Mouse (Mus musculus): ENCODE data around the gene Cenpl. TPM values are rescaled to one million over a fixed set of nuclear protein-coding genes. Genes with fewer than 3 reads are reported as not detected.
A peak's percentile ranks its signal among the peaks of the same experiment; 100 is the strongest.
"Not testable (repeated sequence)": the region's sequence is repeated elsewhere in the genome, so short reads cannot be mapped to it uniquely, and the experiment has no call there.

Gene Cenpl
- 21.0 and 26.1 TPM in 2 replicates for polyA plus RNA-seq (2015; fragmentation: Nextera tagmentation; extraction: Ambion mirVana)

GRCm38 (mm10) chr1:161070352-161071271, at the start of gene Cenpl, which contains the start of gene Dars2:
Gene Cenpl (plus strand): TSS chr1:161070713.
Gene Dars2 (minus strand): TSS chr1:161070658.
- H3K9me3 ChIP-seq (ENCODE audit: control insufficient read depth, low read length): no peaks in the 10 kb centered on the region
- H3K4me2 ChIP-seq (ENCODE audit: low read depth, low read length): peak within 1 kb of the TSS; percentile 82
- H3K9ac ChIP-seq (ENCODE audit: low read depth, low read length): peak within 1 kb of the TSS; percentile 85
- H3K36me3 ChIP-seq (ENCODE audit: control insufficient read depth, insufficient read depth, low read length): no peaks in the 10 kb centered on the region
- peaks cover 25% of the 10 kb centered on the region for H3K4me1 ChIP-seq (ENCODE audit: control insufficient read depth, insufficient read depth, low read length)
- H3K4me3 ChIP-seq (ENCODE audit: low read length): peak within 1 kb of the TSS; percentile 80
- no peaks in the 10 kb centered on the region for H3K27me3 ChIP-seq (replicated peaks; ENCODE audit: control insufficient read depth, insufficient read depth, low read length)
- peak within 1 kb of the TSS; percentile 76 for H3K27ac ChIP-seq (ENCODE audit: low read length)
- ATAC-seq: peak; percentile 96
- WGBS: under 1% methylated on average over 57 of the region's 57 CpGs

GRCm38 (mm10) chr1:161025410-161026210, 44.9 kb upstream of the Cenpl start:
- Histone ChIP-seq H3K36me3 (ENCODE audit: control insufficient read depth, insufficient read depth, low read length) (no peaks in the 10 kb centered on the region), H3K4me1 (ENCODE audit: control insufficient read depth, insufficient read depth, low read length) (no peaks in the 10 kb centered on the region), H3K4me3 (ENCODE audit: low read length) (no peak overlapping the region), H3K4me2 (ENCODE audit: low read depth, low read length) (no peak overlapping the region), H3K27ac (ENCODE audit: low read length) (no peak overlapping the region), H3K9ac (ENCODE audit: low read depth, low read length) (no peak overlapping the region), H3K9me3 (ENCODE audit: control insufficient read depth, low read length) (no peaks in the 10 kb centered on the region), H3K27me3 (replicated peaks; ENCODE audit: control insufficient read depth, insufficient read depth, low read length) (no peaks in the 10 kb centered on the region)
- WGBS: 73% methylated on average over 5 of the region's 5 CpGs
- ATAC-seq: peak; percentile 53

DNA sequence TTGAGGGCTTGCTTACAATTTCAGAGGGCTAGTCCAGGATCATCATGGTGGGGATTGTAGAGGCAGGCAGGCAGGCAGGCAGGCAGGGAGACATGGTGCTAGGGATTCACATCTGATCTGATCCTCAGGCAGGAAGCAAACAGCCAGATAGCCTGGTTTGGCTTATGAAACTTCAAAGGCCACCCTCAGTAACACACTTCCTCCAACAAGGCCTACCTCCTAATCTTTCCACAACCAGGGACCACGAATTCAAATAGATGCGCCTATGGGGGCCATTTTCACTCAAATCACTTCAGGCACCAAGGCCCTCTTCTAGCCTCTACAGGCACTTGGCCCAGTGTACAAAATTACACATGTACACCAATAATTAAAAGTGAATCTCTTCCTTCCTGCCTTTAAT, 43.3 kb upstream of the Cenpl start:
- no peaks in the 10 kb centered on the region for H3K27me3 ChIP-seq (replicated peaks; ENCODE audit: control insufficient read depth, insufficient read depth, low read length)
- no peak overlapping the region for H3K4me3 ChIP-seq (ENCODE audit: low read length)
- H3K4me2 ChIP-seq (ENCODE audit: low read depth, low read length): no peak overlapping the region
- no peaks in the 10 kb centered on the region for H3K4me1 ChIP-seq (ENCODE audit: control insufficient read depth, insufficient read depth, low read length)
- no peak overlapping the region for H3K9ac ChIP-seq (ENCODE audit: low read depth, low read length)
- peaks cover 5% of the 10 kb centered on the region; the same call in 1 of the 2 replicates for H3K36me3 ChIP-seq (ENCODE audit: control insufficient read depth, insufficient read depth, low read length)
- no peaks in the 10 kb centered on the region for H3K9me3 ChIP-seq (ENCODE audit: control insufficient read depth, low read length)
- 95% methylated on average over 2 of the region's 2 CpGs for WGBS
- no peak overlapping the region for H3K27ac ChIP-seq (ENCODE audit: low read length)
- ATAC-seq: no peak

DNA sequence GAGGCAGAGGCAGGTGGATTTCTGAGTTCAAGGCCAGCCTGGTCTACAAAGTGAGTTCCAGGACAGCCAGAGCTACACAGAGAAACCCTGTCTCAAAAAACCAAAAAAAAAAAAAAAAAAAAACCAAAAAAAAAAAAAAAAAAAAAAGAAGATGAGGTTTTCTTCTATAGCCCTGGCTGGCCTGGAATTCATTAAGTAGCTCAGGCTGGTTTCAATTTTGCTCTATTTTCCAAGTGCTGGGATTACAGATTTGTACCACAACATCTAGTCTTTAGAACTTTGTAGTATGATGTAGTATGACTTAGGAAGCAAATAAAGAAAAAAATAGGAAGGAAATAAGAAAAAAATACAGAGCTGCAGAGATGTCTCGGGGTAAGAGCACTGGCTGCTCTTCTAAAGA, 42.1 kb upstream of the Cenpl start:
- not testable (repeated sequence) for H3K9me3 ChIP-seq (ENCODE audit: control insufficient read depth, low read length); H3K4me1 ChIP-seq (ENCODE audit: control insufficient read depth, insufficient read depth, low read length); H3K36me3 ChIP-seq (ENCODE audit: control insufficient read depth, insufficient read depth, low read length); H3K27ac ChIP-seq (ENCODE audit: low read length); H3K27me3 ChIP-seq (replicated peaks; ENCODE audit: control insufficient read depth, insufficient read depth, low read length); ATAC-seq; H3K4me2 ChIP-seq (ENCODE audit: low read depth, low read length); H3K9ac ChIP-seq (ENCODE audit: low read depth, low read length); H3K4me3 ChIP-seq (ENCODE audit: low read length)
- 87% methylated on average over 1 of the region's 1 CpGs for WGBS

GRCm38 (mm10) chr1:161030058-161030457, 40.5 kb upstream of the Cenpl start:
- H3K4me3 ChIP-seq (ENCODE audit: low read length): no peak overlapping the region
- H3K36me3 ChIP-seq (ENCODE audit: control insufficient read depth, insufficient read depth, low read length): peaks cover 5% of the 10 kb centered on the region; the same call in 1 of the 2 replicates
- 93% methylated on average over 3 of the region's 3 CpGs for WGBS

GRCm38 (mm10) chr1:161031881-161032280, 38.6 kb upstream of the Cenpl start:
- H3K9ac ChIP-seq (ENCODE audit: low read depth, low read length): no peak overlapping the region
- no peak overlapping the region for H3K4me2 ChIP-seq (ENCODE audit: low read depth, low read length)
- no peak overlapping the region for H3K4me3 ChIP-seq (ENCODE audit: low read length)
- peaks cover 5% of the 10 kb centered on the region; the same call in 1 of the 2 replicates for H3K36me3 ChIP-seq (ENCODE audit: control insufficient read depth, insufficient read depth, low read length)
- ATAC-seq: no peak
- H3K9me3 ChIP-seq (ENCODE audit: control insufficient read depth, low read length): no peaks in the 10 kb centered on the region
- H3K27ac ChIP-seq (ENCODE audit: low read length): no peak overlapping the region
- H3K4me1 ChIP-seq (ENCODE audit: control insufficient read depth, insufficient read depth, low read length): peaks cover 5% of the 10 kb centered on the region; the same call in 1 of the 2 replicates
- no peaks in the 10 kb centered on the region for H3K27me3 ChIP-seq (replicated peaks; ENCODE audit: control insufficient read depth, insufficient read depth, low read length)
- 92% methylated on average over 9 of the region's 9 CpGs for WGBS

More at GRCm38 (mm10) chr1:161030058-161030457, 40.5 kb upstream of the Cenpl start:
- ATAC-seq: no peak
- H3K4me1 ChIP-seq (ENCODE audit: control insufficient read depth, insufficient read depth, low read length): peaks cover 5% of the 10 kb centered on the region; the same call in 1 of the 2 replicates
- H3K9ac ChIP-seq (ENCODE audit: low read depth, low read length): no peak overlapping the region
- no peaks in the 10 kb centered on the region for H3K27me3 ChIP-seq (replicated peaks; ENCODE audit: control insufficient read depth, insufficient read depth, low read length)
- H3K27ac ChIP-seq (ENCODE audit: low read length): no peak overlapping the region
- H3K9me3 ChIP-seq (ENCODE audit: control insufficient read depth, low read length): no peaks in the 10 kb centered on the region
- no peak overlapping the region for H3K4me2 ChIP-seq (ENCODE audit: low read depth, low read length)

DNA sequence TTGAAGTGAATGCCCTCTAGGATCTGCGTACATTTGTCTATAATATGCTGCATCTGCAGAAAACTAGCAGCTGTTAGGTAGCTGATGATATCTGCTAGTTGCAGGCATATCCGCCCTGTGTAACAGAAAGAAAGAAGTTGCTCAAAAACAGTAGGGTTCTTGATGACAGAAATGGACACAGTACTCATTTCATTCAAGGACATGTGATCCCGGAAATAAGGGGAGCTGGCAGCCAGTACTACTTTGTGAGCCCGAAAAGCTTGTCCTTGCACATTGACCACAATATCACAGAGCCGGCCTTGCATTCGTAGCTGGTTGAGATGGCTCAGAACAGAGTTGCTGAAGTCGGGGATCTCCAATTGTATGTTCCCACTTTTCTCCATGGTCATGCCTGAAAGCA, 38.2 kb upstream of the Cenpl start:
- WGBS: 91% methylated on average over 7 of the region's 7 CpGs
- Histone ChIP-seq H3K4me2 (ENCODE audit: low read depth, low read length) (no peak overlapping the region), H3K9me3 (ENCODE audit: control insufficient read depth, low read length) (no peaks in the 10 kb centered on the region), H3K4me1 (ENCODE audit: control insufficient read depth, insufficient read depth, low read length) (peaks cover 5% of the 10 kb centered on the region; the same call in 1 of the 2 replicates), H3K27me3 (replicated peaks; ENCODE audit: control insufficient read depth, insufficient read depth, low read length) (no peaks in the 10 kb centered on the region), H3K36me3 (ENCODE audit: control insufficient read depth, insufficient read depth, low read length) (peaks cover 5% of the 10 kb centered on the region; the same call in 1 of the 2 replicates), H3K27ac (ENCODE audit: low read length) (no peak overlapping the region), H3K4me3 (ENCODE audit: low read length) (no peak overlapping the region), H3K9ac (ENCODE audit: low read depth, low read length) (no peak overlapping the region)
- ATAC-seq: no peak

DNA sequence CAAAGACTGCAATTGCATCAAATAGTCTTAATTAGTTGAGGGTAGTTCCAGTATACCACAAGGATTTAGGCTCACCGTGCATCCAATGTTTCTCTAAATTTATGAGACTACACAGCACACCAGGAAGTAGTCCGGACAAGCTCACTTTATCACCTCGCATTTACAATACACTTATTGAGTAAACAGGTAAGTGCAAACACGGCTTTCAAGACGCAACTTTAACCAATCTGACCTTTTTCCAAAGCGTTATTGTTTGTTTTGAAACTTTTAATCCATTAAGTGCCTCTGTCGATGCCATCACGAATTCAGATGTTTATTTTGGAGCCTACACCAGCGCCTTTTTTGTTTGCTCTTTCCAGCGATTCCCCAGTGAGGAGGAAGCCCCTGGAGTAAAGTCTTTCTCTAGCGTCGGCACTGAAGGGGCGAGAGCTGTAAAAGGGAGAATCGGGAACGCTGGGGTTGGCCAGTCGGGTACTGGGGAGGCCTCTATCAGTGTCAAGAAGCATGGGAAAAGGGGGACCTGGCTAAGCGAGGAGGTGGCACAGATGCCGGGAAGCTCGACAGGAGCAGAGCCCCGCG, 36.6 kb upstream of the Cenpl start:
- WGBS: under 1% methylated on average over 21 of the region's 21 CpGs
- peak overlapping the region; percentile 97 for H3K27ac ChIP-seq (ENCODE audit: low read length)
- peaks cover 11% of the 10 kb centered on the region; the same call in 1 of the 2 replicates for H3K36me3 ChIP-seq (ENCODE audit: control insufficient read depth, insufficient read depth, low read length)
- H3K4me2 ChIP-seq (ENCODE audit: low read depth, low read length): peak overlapping the region; percentile 72
- H3K9ac ChIP-seq (ENCODE audit: low read depth, low read length): peak overlapping the region; percentile 94
- no peak for ATAC-seq
- H3K27me3 ChIP-seq (replicated peaks; ENCODE audit: control insufficient read depth, insufficient read depth, low read length): no peaks in the 10 kb centered on the region
- H3K4me1 ChIP-seq (ENCODE audit: control insufficient read depth, insufficient read depth, low read length): peaks cover 8% of the 10 kb centered on the region
- H3K4me3 ChIP-seq (ENCODE audit: low read length): peak overlapping the region; percentile 87
- no peaks in the 10 kb centered on the region for H3K9me3 ChIP-seq (ENCODE audit: control insufficient read depth, low read length)

Data from intestine, embryonic 16.5 days (tissue).